Mouse (Mus musculus) cerebral cortex, adult 2 months (tissue): ENCODE results near the gene Krtcap3.

ENCODE experiments used
- WGBS: fragments of 180-500 bp; shearing (Covaris S2); methylation state at CpG from one replicate; pipeline ENCODE4 v1.1.7; 2018; 5-methylcytosine and 5-hydroxymethylcytosine counted together

Krtcap3 gene

DNA sequence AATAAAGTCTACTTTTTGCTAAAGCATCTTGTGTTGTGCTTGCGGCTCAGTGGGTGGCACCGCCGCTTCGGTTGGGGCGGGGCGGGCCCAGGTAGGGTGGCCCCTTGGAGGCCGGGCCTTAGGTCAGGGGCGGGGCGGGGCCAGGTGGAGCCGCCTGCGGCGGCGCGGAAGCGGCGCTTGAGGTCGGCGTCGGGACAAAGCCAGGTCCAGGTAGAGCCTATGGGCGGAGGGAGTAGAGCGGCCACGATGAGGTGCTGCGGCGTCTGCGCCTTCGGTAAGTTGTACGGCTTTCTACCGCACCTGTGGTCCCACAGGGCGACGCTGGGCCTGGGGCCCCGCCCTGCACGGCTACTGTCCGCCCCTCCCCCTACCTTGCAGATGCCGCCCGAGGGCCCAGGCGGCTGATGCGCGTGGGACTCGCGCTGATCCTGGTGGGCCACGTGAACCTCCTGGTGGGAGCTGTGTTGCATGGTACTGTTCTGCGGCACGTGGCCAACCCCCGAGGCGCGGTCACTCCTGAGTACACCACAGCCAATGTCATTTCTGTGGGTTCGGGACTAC, at the start of gene Krtcap3:
Krtcap3 (plus strand) TSS at position 151 of the 561 bp plus-strand sequence.
- 34% methylated on average over 47 of the region's 47 CpGs for WGBS

DNA sequence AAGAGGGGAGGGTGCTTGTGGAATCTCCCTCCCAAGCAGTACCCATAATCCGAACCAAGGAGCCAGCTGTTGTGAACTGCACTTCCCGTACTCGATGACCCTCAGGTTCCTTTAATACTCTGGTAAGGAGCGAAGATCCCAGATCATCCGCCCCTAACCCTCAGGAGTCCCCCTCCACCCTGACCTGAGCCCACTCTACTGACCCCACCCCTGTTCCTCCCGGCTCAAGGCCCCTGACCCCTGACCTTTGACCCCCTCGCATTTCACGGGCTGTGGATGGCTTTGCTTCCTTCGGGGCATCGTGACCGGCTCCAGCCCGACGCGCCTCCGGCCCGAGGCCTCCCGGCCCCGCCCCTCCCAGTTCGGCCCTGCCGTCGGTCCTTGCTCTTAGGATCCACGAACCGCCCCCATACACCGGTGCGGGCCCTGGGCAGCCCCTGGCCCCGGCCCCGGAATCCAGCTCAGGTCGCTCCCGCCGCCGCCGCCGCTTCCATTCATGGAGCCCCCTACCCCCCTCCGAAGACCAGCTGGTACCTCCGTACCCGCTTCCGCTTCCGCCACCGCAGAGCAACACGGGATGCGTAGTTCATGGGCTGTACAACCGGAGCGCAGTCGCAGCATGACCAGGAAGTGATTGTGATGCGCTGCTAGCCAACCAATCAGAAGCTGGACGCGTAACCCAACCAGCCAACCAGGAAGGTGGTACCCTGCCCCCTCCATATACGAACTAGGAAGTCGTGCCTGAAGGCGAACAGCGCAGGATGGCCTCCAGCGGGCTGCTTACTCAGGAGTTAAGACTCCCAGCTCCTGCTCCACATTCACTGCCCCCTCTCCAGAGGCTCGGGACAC, 49.5 kb upstream of the Krtcap3 start, which contains the start of gene Zfp513:
Zfp513 (minus strand) TSS at position 562 of the 849 bp plus-strand sequence.
- WGBS = under 1% methylated on average over 53 of the region's 53 CpGs

DNA sequence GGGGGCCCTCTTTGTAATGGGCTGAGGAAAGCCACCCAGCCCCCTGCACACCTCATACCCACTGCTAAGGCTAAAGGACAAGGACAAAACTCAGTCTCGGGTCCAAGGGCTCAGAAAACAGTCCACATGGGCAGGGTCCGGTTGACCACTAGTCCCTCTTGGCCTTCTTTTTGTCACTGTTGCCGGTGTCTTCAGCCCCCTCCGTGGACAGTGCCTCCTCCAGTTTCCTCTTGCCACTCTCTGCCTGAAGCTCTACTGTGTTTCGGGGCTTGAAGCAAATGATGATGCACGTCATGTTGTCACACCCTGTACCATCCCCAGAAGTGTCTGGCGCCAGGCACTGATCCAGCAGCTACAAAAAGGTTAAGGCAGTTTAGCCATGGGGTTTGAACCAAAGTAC, 48.6 kb upstream of the Krtcap3 start:
- WGBS = 83% methylated on average over 7 of the region's 7 CpGs

GRCm38 (mm10) chr5:31203866-31204265, 47.6 kb upstream of the Krtcap3 start:
- WGBS = 92% methylated on average over 2 of the region's 2 CpGs

DNA sequence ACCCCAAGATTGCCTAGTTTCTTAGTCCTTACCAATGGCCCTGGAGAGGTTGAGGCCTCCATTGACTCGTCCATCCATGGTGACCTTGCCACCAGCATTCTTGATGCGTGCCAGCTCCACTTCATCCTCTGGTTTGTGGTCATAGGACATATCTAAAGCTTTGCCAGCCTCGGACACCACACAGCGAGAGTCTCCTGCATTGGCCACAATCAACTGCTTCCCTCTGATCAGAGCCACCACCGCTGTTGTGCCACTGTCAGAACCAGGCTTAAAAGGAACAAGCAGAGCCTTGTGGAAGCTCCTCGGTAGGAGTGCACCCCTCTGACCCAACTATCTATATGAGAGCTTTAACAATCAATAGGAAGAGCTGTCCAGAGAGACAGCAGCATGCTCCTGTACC, 47.1 kb upstream of the Krtcap3 start:
- WGBS = 95% methylated on average over 6 of the region's 6 CpGs

DNA sequence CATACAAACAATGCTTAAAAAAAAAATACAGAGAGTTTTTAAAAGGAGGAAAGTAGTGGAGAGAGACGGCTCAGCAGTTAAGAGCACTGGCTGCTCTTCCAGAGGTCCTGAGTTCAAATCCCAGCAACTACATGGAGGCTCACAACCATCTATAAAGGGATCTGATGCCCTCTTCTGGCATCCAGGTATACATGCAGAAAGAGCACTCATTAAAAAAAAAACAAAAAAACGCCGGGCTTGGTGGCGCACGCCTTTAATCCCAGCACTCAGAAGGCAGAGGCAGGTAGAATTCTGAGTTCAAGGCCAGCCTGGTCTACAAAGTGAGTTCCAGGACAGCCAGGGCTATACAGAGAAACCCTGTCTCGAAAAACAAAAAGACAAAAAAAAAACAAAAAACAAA, 34.9 kb upstream of the Krtcap3 start:
- 90% methylated on average over 6 of the region's 6 CpGs for WGBS

GRCm38 (mm10) chr5:31218294-31218693, 33.2 kb upstream of the Krtcap3 start:
- 52% methylated on average over 7 of the region's 7 CpGs for WGBS

DNA sequence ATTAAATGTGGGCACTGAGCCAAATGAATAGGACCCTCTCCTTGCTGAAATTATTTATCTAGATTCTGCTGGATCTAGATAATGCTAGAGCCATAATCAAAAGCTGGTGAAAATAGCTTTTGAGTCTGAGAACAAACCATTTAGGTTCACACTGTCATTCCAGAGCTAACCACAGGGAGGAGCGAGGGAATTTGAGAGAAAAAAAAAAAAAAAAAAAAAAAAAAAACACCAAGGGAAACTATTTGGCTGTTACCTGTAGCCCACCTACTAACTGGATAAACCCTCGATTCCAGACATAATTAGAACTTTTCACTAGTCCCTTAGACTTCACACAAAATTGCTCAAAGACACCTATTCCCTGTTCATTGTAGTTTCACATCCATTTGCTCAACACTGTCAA, 32.4 kb upstream of the Krtcap3 start:
- 4% methylated on average over 2 of the region's 2 CpGs for WGBS

GRCm38 (mm10) chr5:31219474-31219873, 32.0 kb upstream of the Krtcap3 start:
- 2% methylated on average over 11 of the region's 11 CpGs for WGBS

DNA sequence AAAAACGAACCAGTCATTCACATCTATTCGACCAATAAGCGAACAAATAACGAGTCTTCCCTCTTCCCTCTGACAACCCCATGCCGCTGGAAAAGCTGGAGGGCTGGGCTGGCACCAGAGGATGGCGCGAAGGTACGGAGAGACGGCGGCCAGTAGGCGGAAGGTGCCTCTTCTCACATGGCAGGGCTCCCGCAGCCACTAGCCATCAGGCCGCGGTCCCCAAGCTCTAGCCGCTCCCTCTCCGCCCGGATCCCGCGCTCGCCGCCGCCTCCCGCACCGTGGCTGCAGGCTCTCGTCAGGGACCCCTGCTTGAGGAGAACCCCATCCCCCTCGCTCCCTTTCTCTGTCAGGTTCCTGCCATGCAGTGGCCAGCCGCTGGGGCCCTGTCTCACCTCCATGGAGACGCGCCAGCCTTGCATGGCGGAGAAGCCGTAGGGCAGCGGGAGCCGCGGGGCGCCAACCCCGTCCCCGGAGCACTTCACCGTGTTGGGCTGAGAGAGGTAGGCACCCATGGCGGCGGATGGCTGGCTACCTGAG, 31.5 kb upstream of the Krtcap3 start:
- WGBS = under 1% methylated on average over 40 of the region's 40 CpGs

- under 1% methylated on average over 68 of the region's 70 CpGs for WGBS
Observed at GRCm38 (mm10) chr5:31220448-31221303, 30.8 kb upstream of the Krtcap3 start, which contains the start of gene Ppm1g. Gene Ppm1g (minus strand): TSS chr5:31220687.

- 9% methylated on average over 11 of the region's 11 CpGs for whole genome bisulfite sequencing
Observed at GRCm38 (mm10) chr5:31221304-31221945, 30.1 kb upstream of the Krtcap3 start.

DNA sequence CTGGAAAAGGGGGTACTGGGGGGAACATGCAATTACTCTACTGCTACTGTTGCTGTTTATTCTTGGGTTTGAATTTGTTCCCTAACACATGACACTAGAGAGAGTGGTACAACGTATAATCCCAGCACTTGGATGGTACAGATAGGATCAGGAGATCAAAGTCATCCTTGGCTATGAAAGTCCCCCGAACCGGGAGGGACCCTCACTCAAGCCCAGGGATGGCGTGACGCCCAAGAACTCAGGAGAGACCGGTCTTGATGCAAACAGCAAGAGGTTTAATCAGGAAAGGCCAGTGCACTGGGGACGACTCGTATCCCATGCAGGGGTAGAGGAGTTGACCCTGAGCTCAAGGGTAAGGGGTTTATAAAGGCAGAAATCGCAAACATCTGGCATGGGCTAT, 28.8 kb upstream of the Krtcap3 start:
- WGBS = 96% methylated on average over 9 of the region's 9 CpGs

DNA sequence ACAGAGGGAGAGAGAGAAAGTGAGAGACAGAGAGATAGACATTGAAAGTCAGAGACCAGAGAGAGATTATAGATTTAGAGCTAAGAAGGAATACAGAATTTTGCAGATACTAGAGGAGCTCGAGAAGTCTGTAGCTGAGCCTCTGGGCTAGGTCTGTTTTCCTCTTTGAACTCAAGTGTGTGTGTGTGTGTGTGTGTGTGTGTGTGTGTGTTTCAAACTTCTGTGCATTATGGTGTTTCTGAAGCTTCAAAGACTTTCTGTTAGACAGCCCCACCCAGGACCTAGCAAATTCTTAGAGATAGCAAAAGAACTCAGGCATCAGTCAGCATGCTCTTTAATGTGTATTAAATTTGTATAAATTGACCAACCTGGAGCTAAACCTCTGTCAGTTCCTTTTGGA, 24.9 kb upstream of the Krtcap3 start:
- WGBS = 81% methylated on average over 1 of the region's 1 CpGs

- under 1% methylated on average over 95 of the region's 103 CpGs for WGBS
Observed at GRCm38 (mm10) chr5:31240637-31241521, 10.6 kb upstream of the Krtcap3 start, which contains the start of the genes Nrbp1 and Gm9970. Gene Nrbp1 (plus strand): TSS chr5:31240864. Gene Gm9970 (minus strand): TSS chr5:31241232.

DNA sequence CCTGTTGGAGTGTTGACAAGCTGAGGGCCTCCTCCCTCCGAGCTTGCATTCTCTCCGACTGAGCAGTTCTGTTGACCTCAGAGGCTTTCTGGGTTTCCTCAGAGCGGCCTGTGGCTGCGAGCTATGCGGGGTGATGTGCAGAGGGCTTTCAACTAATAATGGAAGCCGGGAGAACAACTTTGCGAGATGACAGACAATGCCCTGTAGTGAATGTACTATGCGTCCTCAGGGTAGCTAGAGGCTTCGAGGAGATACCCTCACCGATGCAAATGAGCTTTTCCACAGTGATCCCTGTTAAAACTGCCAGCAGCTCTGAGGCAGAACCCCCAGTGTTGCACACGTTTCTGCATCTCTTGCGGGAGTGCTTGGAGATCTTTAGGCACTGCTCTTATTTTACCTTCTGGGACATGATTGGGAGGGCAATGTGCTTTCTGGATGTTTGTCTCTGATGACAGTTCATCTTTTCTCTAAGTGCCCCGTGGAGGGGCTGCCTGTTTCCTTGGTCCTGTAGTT, 9.9 kb upstream of the Krtcap3 start:
- under 1% methylated on average over 13 of the region's 13 CpGs for WGBS

- 18% methylated on average over 10 of the region's 10 CpGs for WGBS
Observed at GRCm38 (mm10) chr5:31242191-31242590, 9.3 kb upstream of the Krtcap3 start.

- WGBS = 67% methylated on average over 4 of the region's 4 CpGs
Observed at GRCm38 (mm10) chr5:31250716-31251115, 775 bp upstream of the Krtcap3 start.

DNA sequence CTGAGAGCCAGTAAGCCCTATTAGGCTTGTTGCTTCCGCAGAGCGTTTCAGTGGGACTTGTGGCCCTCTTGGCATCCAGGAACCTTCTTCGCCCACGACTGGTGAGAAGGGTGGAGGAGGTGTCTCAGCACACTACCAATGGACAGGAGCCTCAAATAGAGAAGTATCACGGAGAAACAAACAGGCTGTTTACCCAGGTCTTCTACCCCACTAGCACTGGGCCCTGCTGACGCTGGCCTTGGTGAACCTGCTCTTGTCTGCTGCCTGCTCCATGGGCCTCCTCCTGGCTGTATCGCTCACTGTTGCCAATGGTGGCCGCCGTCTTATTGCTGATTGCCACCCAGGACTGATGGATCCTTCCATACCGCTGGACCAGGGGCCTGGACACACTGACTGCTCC, 660 bp downstream of the Krtcap3 start:
- WGBS = 67% methylated on average over 10 of the region's 10 CpGs
